In the genomic region with DNA sequence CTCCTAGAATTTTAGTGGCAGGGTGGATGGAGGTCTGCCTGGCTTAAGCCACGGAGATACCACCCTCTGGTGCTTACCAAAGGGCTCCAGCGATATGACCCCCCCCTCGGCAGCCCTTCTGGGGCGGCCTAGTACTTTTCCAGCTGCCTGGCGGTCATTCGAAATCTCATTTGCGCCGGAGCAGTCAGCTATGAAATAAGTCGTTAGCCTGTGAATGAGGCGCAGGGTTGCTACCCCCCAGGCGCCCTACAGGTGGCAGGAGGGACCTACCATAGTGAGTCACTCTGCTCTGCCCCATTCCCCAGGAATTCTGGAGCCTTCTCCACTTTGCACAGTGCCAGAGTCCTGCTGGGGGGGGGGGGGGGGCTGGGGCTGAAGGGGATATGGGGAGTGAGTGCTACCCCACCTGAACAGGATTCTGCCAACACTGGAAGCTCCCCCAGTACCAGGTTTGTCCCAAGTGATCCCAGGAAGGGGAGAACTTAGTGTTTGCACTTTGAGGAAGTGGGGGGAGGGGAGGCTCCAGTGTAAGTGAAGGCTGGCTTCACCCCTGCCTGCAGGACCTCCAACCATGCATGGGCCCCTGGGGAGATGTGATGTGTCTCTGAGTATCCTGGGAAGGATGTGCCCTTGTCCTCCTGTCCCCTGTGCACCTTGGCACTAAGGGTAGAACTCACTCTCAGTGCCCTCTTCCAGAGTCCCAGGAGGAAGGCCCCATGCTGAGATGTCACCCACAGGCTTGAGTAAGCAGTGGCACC, we compare ENCODE assay signal across 9 mouse cellular contexts. TPM values are rescaled to one million over a fixed set of nuclear protein-coding genes. Genes with fewer than 3 reads are reported as not detected.
DNase-seq lines count a peak whose midpoint lies in the region; ATAC-seq and TF ChIP-seq lines count a peak whose summit lies in the region.
"Had no signal": no experiment of that assay in that cellular context is flagged by ENCODE, and none has a peak within 500 bp of the region (broad histone marks: within the 10 kb centered on the region; RNA-seq: fewer than 3 reads in every experiment).

No protein-coding gene starts in this region.

- no peak for TF ChIP-seq POLR2A in spleen, adult 2 months (IDR thresholded peaks at IDR 0.05; ENCODE audit: low read depth, low read length)

- no peaks in the 10 kb centered on the region for H3K36me3 ChIP-seq in spleen, adult 2 months (ENCODE audit: control insufficient read depth, insufficient read depth, low read length)
- H3K36me3 ChIP-seq in forebrain, postnatal 0 days (ENCODE audit: insufficient read depth), result no peaks in the 10 kb centered on the region

- H3K4me3 ChIP-seq in spleen, adult 2 months (ENCODE audit: extremely low read depth, insufficient read depth, insufficient read length), result no peak overlapping the region
- no peak overlapping the region for H3K4me3 ChIP-seq in forebrain, postnatal 0 days (ENCODE audit: low read depth, low read length)
- H3K4me3 ChIP-seq: erythroblast, embryonic 14.5 days had no signal

- no peaks in the 10 kb centered on the region for H3K27me3 ChIP-seq in spleen, adult 2 months (ENCODE audit: control insufficient read depth, insufficient read depth, low read length)
- peaks cover 5% of the 10 kb centered on the region; the same call in 1 of the 2 replicates for H3K27me3 ChIP-seq in forebrain, postnatal 0 days (ENCODE audit: insufficient read depth, low read length)

- no peak overlapping the region for H3K27ac ChIP-seq in spleen, adult 2 months (ENCODE audit: insufficient read depth, low read length)
- no peak overlapping the region for H3K27ac ChIP-seq in forebrain, postnatal 0 days (ENCODE audit: low read depth, low read length)

- TF ChIP-seq CTCF in spleen, adult 2 months (IDR thresholded peaks at IDR 0.05; ENCODE audit: extremely low read depth, insufficient read depth, insufficient read length, insufficient replicate concordance), result peak; percentile 28; the same call in 1 of the 2 replicates
- peak; percentile 70 for TF ChIP-seq CTCF in forebrain, postnatal 0 days (IDR thresholded peaks at IDR 0.05; ENCODE audit: low read depth)

- H3K4me1 ChIP-seq in spleen, adult 2 months (ENCODE audit: control insufficient read depth, insufficient read depth, insufficient read length), result no peaks in the 10 kb centered on the region
- no peaks in the 10 kb centered on the region for H3K4me1 ChIP-seq in forebrain, postnatal 0 days (ENCODE audit: insufficient read depth)

- no peak overlapping the region for H3K9ac ChIP-seq in forebrain, postnatal 0 days

- no peak overlapping the region for H3K4me2 ChIP-seq in forebrain, postnatal 0 days (ENCODE audit: low read depth)

- no peaks in the 10 kb centered on the region for H3K9me3 ChIP-seq in forebrain, postnatal 0 days (ENCODE audit: low read length)

- 41% methylated on average over 11 of the region's 11 CpGs for WGBS in spleen, adult 2 months
- 4% methylated on average over 10 of the region's 11 CpGs for WGBS in forebrain, postnatal 0 days

- no peak for DNase-seq in spleen, adult 2 months (ENCODE audit: low read depth in 1 of 2, low spot score in 2 of 2)
- DNase-seq in spleen, adult 12 weeks (ENCODE audit: low spot score), result no peak
- peak; percentile 56 for DNase-seq in brain, adult 2 months (ENCODE audit: low read depth, low spot score)
- DNase-seq in forebrain, postnatal 0 days, result peak; percentile 54
- peak; percentile 97 for DNase-seq in kidney, adult 11 months
- peak; percentile 51 to 64 for DNase-seq in lung, adult 18-20 months
- DNase-seq in retina, postnatal 1 day, result peak; percentile 90
- DNase-seq in T-cell, adult 2 months (ENCODE audit: low spot score), result no peak

- peak; percentile 89 for ATAC-seq in forebrain, postnatal 0 days

RNA-seq across cellular contexts. Expression of a gene that starts 8.7 kb away (rescaled TPM):
- polyA plus RNA-seq in spleen, adult 2 months (2012; rRNA removed), result 86.6 and 121 TPM in 2 replicates
- 86.9 and 90.7 TPM in 2 replicates for total RNA-seq in forebrain, postnatal 0 days (2014; rRNA removed)
- polyA plus RNA-seq in forebrain, postnatal 0 days (2015; fragmentation: Nextera tagmentation; extraction: Ambion mirVana), result 17.7 and 19.2 TPM in 2 replicates

RNA-seq across cellular contexts. Expression of a gene that starts 45.4 kb away (rescaled TPM):
- polyA plus RNA-seq in spleen, adult 2 months (2012; rRNA removed), result 0.62 and 0.71 TPM in 2 replicates
- total RNA-seq in forebrain, postnatal 0 days (2014; rRNA removed), result 0.08 TPM in 1 of 2 replicates, not detected in the other
- 0.06 TPM in 2 replicates for polyA plus RNA-seq in forebrain, postnatal 0 days (2015; fragmentation: Nextera tagmentation; extraction: Ambion mirVana)
- polyA plus RNA-seq: erythroblast, embryonic 14.5 days had no signal

Comparison
In these comparisons a context has a peak if more than half of its experiments do, and no peak if none do; other contexts are left out.
1. DNase-seq: peak in brain, adult 2 months (single experiment), forebrain, postnatal 0 days (single experiment), kidney, adult 11 months (single experiment), lung, adult 18-20 months (2 of 2) and retina, postnatal 1 day (single experiment); none in spleen, adult 2 months (0 of 2), spleen, adult 12 weeks (single experiment) and T-cell, adult 2 months (single experiment).